Mouse (Mus musculus): Measurements from ENCODE around the gene Fbxo31. TPM values are rescaled to one million over a fixed set of nuclear protein-coding genes. Genes with fewer than 3 reads are reported as not detected.

The Fbxo31 gene
- total RNA-seq, 2 experiments from 2014 or later, result 75.2 to 89.8 TPM

- DNase-seq, result no peak
- intact Hi-C loops (cut with DNase I; ENCODE audit: low total_unique reads), result loop anchor here (5.0 kb wide), 1 partner anchor 49 kb away; the partner anchor contains the start of gene 1700018B08Rik
Observed at GRCm38 (mm10) chr8:121591178-121592066, 12.8 kb upstream of the Fbxo31 start.

- intact Hi-C loops (cut with DNase I; ENCODE audit: low total_unique reads), result loop anchor here (5.0 kb wide), 1 partner anchor 48 kb away; the partner anchor contains the start of gene 1700018B08Rik
- peak; percentile 94 for DNase-seq
Observed at GRCm38 (mm10) chr8:121590203-121591177, 11.9 kb upstream of the Fbxo31 start, which contains the start of gene Map1lc3b. TSS of gene Map1lc3b (plus strand) at chr8:121590361.

GRCm38 (mm10) chr8:121589205-121589726, 10.7 kb upstream of the Fbxo31 start:
- no peak for DNase-seq
- intact Hi-C loops (cut with DNase I; ENCODE audit: low total_unique reads), result no loop called here

- no peak for DNase-seq
- intact Hi-C loops (cut with DNase I; ENCODE audit: low total_unique reads), result no loop called here
Observed at GRCm38 (mm10) chr8:121588750-121589149, 10.1 kb upstream of the Fbxo31 start.

- peak; percentile 100 for DNase-seq
- intact Hi-C loops (cut with DNase I; ENCODE audit: low total_unique reads), result no loop called here
Observed at GRCm38 (mm10) chr8:121585159-121585825, 6.7 kb upstream of the Fbxo31 start.

GRCm38 (mm10) chr8:121584730-121585129, 6.1 kb upstream of the Fbxo31 start:
- DNase-seq, result no peak
- intact Hi-C loops (cut with DNase I; ENCODE audit: low total_unique reads), result no loop called here

- DNase-seq, result no peak
- intact Hi-C loops (cut with DNase I; ENCODE audit: low total_unique reads), result no loop called here
Observed at GRCm38 (mm10) chr8:121583653-121584052, 5.0 kb upstream of the Fbxo31 start.

GRCm38 (mm10) chr8:121580465-121580864, 1.9 kb upstream of the Fbxo31 start:
- no peak for DNase-seq
- intact Hi-C loops (cut with DNase I; ENCODE audit: low total_unique reads), result no loop called here

GRCm38 (mm10) chr8:121577751-121578675, 593 bp downstream of the Fbxo31 start:
- intact Hi-C loops (cut with DNase I; ENCODE audit: low total_unique reads), result no loop called here
- DNase-seq, result no peak

- no peak for DNase-seq
- intact Hi-C loops (cut with DNase I; ENCODE audit: low total_unique reads), result no loop called here
Observed at GRCm38 (mm10) chr8:121575661-121576060, 2.9 kb downstream of the Fbxo31 start.

- intact Hi-C loops (cut with DNase I; ENCODE audit: low total_unique reads), result no loop called here
- DNase-seq, result peak; percentile 82
Observed at GRCm38 (mm10) chr8:121573275-121573674, 5.3 kb downstream of the Fbxo31 start.

- intact Hi-C loops (cut with DNase I; ENCODE audit: low total_unique reads), result no loop called here
- no peak for DNase-seq
Observed at GRCm38 (mm10) chr8:121572121-121572520, 6.5 kb downstream of the Fbxo31 start.

GRCm38 (mm10) chr8:121570801-121571200, 7.8 kb downstream of the Fbxo31 start:
- intact Hi-C loops (cut with DNase I; ENCODE audit: low total_unique reads), result no loop called here
- DNase-seq, result no peak

GRCm38 (mm10) chr8:121570335-121570734, 8.3 kb downstream of the Fbxo31 start:
- intact Hi-C loops (cut with DNase I; ENCODE audit: low total_unique reads), result no loop called here
- no peak for DNase-seq

- DNase-seq, result no peak
- intact Hi-C loops (cut with DNase I; ENCODE audit: low total_unique reads), result no loop called here
Observed at GRCm38 (mm10) chr8:121568321-121568720, 10.3 kb downstream of the Fbxo31 start.

GRCm38 (mm10) chr8:121563701-121564100, 14.9 kb downstream of the Fbxo31 start:
- intact Hi-C loops (cut with DNase I; ENCODE audit: low total_unique reads), result no loop called here
- DNase-seq, result no peak

GRCm38 (mm10) chr8:121562941-121563351, 15.7 kb downstream of the Fbxo31 start:
- intact Hi-C loops (cut with DNase I; ENCODE audit: low total_unique reads), result no loop called here

More at GRCm38 (mm10) chr8:121562941-121563351, 15.7 kb downstream of the Fbxo31 start:
- DNase-seq, result peak; percentile 88

Data from gastrocnemius, postnatal 14 days (tissue).